Mouse (Mus musculus) thymus, postnatal 14 days (tissue): Measurements from ENCODE around the gene Pgm1.

Experiments used
- DNase-seq: peaks from one replicate; pipeline ENCODE4 v3.0.0; 2021

Pgm1 gene

DNA sequence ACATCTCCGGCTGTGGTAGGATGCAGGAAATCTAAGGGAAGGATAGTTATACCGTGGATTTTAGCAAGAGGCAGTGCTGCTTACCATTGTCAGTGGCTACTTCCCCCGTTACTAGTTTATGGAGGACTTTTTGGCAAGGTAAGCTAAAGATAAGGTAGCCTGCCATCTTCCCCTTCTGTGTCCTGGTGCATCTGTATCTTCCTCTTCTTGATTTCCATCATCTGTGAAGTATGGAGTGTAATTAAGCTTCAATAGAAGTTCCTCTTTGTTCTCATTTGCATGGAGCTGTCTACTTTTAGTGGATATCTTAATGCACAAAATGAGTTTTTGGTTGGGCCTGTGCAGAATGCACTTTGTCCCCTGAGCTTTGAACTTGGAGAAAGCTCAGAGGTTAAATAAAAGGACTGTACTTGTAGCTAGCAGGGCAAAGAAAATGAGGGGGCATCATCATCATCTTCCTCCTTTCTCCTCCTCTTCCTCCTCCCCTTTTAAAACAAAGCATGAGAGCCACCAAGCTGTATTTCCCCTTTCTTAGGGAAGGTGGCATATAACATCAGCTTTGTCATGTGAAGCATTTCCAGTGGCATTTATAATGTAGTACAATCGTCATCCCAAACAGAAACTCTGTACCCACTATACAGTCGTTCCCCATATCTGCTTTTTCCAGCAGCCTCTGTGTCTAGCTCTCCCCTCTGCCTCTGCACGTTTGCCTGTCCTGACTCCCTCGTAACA is 29.0 kb downstream of the Pgm1 start:
- no peak for DNase-seq

DNA sequence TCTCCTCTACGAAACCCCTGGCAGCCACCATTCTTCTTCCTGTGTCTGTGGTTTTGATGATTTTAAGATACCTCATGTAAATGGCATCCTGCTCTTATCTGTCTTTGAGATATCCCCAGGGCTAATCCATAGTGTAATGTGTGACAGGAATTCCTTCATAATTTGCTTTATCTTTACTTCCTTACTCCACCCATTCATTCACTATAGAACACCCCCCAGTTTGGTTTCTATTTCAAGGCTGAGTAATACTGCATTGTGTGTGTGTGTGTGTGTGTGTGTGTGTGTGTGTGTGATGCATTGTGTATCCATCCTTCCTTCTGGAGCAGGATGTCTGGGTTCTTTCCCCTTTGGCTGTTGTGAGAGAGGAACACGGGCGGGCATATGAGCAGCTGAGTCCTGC is 30.1 kb downstream of the Pgm1 start:
- no peak for DNase-seq

DNA sequence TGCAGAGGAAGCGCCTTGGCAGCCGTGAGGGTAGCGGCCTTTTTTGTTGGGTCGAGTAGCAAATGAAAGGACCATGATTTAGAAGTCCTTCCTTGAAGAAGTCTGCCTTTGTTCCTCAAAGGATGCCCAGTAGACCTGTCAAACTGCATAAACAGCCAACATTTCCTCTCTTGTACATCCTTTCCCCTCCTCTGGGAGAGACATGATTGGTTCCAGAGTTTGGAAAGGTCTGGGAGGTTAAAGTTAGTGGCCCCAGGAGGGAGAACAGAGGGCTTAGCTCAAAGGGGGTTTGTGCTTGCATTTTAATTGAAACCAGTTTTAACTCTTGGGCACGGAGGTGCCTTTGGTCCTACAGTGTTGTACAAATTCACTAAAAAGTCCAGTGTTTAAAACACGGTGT is 37.3 kb downstream of the Pgm1 start:
- DNase-seq = no peak

DNA sequence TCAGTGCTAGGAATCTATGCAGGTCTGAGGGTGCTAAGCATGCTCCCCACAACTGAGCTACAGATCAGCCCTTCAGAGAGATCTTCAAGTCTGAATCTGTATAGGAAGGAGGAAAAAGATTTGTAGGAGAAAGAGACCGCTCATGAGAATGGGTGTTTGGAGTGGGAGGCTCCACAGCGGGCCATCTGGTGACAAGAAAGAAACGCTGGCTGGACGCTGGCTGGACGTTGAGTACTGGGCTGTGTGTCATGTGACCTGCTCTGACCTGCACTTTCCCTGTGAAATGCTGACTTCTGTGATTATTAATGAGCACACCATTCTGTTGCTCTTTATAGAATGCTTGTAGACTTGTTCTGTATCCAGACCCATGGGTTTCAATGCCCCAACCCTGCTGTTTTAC is 40.1 kb downstream of the Pgm1 start:
- DNase-seq = no peak

DNA sequence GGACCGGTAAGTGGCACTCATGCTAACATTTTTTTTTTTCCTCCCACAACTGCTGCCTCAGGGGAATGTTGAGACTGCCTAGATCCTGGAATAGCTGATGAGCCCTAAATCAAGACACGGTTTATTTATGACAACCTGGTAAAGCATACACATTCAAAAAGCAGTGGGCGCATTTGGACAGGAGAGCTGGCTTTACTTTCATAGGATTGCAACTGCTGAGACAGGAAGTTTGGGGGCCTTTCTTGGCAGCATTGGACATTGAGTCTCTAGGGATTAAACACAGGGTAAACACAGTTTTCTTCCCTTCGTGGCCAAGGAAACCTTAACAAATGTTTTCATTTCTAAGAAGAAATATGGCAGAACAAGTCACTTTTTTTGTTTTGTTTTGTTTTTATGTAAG is 40.9 kb downstream of the Pgm1 start:
- no peak for DNase-seq

DNA sequence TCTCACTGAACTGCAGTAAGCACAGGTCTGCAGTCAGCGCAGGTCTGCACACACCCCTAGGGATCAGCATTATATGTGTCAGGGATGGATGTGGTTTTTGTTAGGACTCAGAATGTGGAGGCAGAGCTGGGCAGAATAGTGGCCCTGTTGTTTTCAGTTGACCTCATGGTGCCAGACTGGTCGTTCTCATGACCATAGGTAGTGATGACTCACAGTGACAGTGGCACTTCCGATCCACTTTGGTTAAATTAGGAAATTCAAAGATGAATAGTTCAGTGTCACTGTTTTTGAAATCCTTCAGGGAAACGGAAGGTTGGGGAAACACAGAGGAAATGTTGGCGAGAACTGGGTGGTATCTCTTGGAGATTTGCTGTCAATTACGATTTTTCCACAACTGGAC is 43.7 kb downstream of the Pgm1 start:
- DNase-seq = no peak

DNA sequence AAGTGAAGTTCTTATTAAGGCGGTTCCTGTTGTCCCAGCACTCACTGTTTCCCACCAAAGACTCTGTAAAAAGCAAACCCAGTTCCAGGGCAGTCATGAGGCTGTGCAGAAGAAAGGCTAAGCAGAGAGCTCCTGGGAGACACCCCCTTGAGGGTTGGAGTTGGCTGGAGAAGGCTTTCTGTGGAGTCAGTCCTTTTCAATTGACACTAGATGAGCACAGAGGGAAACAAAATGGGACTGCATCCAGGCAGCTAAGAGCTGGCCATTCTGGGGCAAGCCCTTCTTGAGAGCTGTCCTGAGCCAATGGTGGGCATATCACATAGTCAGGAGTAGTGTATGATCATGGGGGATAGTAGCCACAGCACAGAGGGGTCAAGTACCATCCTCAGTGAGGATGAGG is 44.7 kb downstream of the Pgm1 start:
- DNase-seq = no peak

DNA sequence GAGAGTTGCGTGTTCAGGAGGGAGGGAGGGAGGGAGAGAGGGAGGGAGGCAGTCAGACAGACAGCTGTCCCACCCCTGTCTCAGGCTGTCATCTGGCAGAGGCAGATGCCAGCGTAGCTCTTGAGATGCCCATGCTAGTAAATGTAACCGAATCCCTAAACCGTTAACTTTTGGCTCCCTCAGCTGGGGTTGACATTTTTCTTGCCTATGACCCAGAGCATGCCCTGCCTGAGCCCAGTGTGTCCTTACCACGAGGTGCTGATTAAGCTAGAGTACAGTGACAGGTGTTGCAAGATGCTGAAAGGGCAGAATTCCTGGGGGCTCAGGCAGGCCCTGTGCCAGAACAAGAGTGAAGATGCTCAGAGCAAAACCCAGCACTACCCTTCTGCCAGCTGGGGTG is 45.2 kb downstream of the Pgm1 start:
- DNase-seq = no peak

DNA sequence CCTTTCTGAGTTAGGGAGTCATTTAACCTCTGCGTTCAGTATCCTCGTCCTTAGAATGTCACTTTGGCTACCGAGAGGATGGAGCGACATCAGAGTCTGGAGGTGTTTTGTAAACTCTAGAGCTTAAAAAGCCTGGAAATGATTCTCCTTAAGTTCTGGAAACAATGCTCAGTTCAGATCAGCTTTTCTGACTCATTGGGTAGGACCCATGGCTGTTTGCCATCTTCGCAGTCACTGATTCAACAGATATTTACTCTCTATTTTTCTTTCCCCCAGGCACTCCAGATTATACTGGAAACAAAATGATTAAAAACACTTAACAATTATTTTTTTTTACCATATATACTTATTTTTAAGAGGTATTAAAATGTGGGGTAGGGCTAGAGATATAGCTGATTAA is 50.1 kb downstream of the Pgm1 start:
- DNase-seq = no peak

DNA sequence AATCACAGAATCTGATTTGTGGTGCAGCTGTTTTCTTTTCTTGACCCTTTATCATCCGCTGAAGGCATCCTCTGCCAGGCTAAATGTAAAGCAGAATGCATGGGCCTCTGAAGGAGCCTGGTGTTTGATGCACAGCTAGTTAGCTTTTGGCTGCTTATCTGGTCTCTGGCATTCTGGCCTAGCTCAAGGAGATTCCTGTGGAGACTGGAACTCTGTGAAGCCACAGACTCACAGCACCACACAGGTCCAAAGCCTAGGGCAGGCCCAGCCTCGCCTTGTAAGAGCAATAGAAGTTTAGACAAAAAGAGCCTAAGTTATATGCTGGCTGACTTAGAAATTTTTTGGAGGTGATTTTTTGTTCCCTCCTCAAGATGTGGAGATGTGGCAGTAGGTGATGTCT is 52.0 kb downstream of the Pgm1 start:
- no peak for DNase-seq

DNA sequence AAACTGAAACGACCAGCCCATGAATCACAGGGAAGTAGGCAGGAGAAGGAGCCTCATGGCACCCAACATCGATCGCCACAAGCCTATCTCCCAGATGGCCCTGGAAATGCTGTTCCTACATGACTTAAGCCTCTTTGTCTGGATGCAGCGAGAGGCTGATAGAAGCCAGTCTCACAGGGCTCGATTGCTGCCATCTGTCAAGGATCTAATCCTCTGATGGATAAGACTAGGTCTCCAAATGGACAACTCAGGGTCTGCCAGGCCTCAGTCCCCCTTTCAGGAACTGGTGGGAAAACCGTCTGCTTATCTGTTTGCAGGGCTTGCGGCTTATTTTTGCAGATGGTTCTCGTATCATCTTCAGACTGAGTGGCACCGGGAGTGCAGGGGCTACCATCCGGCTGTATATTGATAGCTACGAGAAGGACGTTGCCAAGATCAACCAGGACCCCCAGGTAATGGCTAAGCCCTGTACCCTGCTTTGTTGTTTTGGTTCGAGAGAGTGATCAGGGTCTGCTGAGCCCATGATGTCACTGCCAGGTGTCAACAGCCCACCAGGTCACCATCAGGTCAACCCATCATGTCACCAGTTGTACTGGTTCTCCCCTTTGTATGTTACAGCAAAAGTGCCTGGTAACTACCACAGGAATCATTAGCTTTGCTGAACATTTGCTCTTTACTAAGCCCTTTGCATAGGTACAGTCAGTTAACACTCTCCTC is 54.6 kb downstream of the Pgm1 start:
- DNase-seq = no peak

DNA sequence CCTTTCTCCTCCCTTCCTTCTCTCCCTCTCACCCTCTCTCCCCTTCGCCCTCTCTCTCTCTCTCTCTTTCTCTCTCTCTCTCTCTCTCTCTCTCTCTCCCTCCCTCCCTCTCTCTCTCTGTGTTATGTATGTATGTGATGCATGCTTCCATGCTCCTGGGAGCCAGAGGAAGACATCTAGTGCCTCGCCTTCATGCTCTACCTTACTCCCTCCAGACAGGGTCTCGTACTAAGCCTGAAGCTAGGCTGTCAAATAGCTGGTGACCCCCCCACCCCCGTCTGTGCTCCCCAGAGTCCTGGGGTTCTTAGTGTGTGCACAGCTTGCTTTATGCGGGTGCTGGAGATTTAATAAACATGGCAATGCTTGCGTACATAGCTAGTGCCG is 55.1 kb downstream of the Pgm1 start:
- no peak for DNase-seq

DNA sequence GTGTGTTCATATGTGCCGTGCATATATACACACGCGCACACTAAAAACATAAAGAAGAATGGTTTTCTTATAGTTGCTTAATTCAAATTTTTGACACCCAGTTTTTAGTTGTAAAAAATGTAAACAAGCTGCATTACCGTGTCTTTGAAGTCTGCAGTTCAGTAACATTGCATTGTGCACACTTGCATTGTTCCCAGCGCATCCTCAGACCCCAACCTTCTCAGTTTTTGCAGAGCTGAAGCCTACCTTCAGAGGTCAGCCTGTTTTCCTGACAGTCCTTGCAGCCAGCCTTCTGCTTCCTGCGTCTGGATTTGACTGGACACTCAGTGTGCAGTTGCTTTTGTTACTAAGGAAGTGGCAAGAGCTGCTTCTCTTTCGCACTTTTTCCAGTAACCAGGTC is 55.9 kb downstream of the Pgm1 start:
- DNase-seq = no peak

DNA sequence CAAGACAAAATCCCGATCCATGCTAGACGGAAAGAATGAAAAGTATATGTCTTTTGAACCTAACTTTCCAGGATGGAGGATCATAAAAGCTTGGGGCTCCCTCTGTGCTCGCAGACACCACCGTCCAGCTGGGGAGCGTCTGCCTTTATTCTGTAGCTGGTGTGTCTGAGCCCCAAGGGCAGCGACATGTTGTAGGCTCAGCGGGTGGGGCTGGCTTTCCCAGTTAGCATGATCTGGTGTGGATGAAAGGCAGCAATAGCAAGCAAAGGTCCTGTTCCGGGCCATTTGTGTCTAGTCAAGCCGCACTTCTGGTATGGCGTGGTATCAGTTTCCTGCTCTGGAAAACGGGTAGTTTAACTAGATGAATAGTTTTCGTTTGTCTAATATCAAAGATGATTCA is 56.4 kb downstream of the Pgm1 start:
- DNase-seq = no peak

DNA sequence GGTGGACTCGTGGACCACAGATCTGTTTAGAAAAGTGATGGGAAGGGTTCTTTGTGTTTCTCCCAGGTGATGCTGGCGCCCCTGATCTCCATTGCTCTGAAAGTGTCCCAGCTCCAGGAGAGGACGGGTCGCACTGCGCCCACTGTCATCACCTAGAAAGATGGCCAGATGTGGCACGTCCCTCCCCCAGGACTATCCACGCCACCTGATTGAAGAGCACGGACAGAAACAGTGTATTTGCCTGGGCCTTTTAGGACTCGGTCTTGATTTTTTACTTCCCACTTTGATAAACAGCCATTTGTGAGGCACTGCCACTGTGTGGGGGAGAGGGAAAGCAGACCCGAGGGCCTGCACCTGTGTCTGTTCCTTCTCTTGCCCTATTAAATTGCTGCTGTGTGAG is 57.4 kb downstream of the Pgm1 start:
- no peak for DNase-seq

DNA sequence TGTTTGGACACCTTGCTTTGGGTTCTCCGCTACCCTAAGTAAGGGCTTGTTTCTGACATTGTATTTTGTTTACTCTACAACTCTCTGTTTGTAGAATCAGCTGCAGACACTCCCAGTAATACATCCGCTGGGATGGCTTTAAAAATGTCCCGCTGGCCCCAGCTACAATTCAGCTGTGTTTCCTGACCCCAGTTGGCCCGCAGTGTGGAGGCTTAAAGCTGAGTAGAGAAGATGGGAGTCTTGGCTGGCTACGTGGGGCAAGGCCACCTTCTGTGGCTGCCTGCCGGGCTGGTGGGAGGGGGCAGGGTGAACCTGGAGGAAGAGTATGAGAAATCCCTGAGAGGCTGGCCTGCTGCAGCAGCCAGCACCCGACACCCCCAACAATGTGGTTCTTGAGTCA is 59.6 kb downstream of the Pgm1 start:
- DNase-seq = no peak

DNA sequence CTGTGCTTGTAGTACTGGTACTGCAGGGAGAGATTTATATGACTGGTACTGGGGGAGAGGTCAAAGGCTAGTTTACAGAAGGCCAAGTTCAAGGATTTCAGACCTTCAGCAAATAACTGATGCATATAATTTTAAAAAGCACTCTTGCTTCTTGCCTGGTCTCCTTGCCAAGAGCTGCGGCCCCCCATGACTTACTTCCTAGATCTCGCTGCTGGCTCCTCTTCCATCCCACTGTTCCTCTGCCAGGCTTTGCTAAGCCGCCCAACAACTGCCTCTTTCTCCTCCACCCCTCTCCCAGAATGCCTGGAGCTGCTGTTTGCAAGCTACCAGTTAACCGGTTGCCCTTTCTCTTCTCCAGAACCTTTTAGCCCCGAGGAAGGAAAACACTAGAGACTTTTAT is 71.8 kb downstream of the Pgm1 start:
- no peak for DNase-seq

DNA sequence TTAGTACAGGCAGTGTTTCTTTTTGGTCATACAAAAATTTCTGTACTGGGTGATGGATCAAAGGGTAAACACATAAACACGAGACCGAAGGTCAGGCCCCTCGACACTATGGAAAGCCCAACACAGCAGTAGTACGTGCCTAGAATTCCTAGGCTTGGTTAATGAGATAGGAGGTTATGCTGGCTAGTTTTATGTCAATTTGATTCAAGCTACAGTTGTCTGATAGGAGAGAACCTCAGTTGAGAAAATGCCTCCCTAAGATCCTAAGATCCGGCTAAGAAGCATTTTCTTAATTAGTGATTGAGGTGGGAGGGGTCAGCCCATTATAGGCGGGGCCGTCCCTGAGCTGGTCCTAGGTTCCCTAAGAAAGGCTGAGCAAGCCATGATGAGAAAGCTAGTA is 72.6 kb downstream of the Pgm1 start:
- no peak for DNase-seq

DNA sequence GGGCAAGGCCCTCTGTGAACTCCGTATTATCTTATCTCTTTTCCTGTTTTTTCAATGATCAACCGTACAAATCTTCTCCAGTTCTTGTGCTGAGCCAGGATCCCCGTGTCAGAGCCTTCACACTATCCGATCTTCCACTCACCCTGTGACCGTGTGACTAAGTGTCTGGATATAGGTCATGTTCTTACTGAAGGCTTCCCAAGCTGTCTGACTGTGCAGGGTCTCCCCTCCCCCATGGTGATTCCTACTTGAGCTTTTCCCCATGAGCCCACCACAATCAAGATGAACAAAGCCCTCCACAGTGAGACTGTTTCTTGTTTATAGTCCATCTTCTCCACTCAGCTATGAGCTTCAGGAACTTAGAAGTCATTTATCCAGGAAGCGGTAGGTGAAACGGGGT is 78.5 kb downstream of the Pgm1 start:
- DNase-seq = no peak

DNA sequence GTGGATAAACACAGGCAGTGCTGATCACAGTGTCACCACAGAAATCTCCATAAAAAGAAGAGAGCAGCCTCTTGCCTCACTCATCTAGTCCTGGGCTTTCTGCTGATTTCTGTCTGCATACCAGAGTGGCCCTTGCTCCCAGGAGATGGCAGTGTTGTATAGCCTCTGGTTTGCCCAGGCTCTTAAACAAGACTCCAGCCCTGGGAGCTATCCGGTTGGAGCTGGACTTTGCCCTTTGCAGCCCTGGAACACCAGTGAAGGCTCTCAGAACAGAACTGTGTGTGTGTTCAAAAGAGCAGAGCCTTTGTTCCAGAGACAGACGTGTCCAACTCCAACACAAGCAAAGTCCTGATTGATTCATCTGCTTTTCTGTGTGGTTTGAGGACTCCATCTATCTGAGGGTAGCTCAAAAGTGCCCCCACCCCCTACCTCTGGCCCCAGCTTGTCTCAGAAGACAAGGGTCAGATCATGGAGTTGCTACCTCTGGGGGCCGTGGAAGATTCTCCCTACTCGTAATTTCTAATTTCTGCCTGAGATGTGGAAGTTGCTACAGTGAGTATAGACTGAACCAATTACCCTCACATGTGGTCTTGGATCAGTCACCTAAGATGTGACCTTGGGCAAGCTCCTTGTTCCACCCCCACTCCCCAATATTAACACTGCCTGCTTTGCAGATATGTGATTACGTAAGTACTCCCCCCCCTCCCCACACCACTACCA is 79.3 kb downstream of the Pgm1 start:
- DNase-seq = no peak

DNA sequence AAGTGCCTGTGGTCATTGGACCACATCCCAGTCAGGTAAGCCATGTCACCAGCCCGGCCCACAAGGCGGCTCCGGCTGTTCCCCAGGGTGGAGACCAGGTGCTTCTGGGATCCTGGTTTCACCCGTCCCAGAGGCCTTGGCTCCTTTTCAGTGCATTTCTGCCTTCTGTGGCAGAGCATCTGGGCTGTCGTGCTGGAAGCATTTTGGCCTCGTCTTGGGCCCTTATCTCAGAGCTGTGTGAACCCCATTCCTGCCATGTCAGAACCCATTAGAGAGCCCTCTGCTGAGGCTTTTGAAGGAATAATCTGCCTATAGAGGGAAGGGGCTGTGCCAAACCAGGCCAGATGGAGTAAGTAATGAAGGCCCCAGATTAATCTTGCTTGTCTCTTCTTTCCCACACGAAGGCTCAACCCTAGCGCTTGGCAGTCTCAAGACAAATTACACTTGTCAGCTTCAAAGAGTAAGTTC is 80.0 kb downstream of the Pgm1 start:
- no peak for DNase-seq

DNA sequence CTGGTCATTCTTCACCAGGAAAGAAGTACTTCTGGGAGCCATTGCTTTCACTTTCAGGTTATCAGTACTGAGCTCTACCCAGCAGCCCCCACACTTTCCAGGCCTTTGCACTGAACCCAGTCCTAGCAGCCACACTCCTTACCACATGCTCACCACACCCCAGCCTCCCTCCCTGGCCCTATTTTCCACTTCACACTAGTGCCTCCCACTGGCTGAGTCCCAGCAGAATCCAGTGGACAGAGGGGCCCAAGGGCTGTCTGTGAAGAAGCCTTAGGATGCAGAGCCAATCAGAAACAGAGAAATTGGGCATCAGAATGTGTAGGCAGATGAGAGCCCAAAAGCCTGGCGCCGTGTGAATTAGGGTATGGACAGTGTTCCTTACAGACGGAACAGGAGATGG is 81.7 kb downstream of the Pgm1 start:
- no peak for DNase-seq

DNA sequence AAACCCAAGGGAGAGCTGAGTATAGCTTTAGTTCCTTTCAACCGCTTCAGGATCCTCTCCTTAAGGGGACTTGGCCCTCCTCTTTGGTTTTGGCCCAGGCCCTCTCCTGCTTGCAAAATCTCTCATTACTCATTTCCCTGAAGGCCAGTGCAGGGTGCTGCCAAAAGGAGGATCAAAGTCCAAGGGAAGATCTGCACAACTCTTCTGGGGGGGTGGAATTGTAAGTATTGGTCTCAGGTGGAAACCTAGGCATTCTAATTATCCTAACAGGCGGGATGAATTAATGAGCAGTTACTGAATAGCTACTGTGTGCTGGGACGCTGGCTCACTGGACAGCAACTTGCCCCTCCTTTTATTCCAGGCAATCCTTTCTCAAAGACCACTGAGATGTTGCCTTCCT is 82.3 kb downstream of the Pgm1 start:
- no peak for DNase-seq

DNA sequence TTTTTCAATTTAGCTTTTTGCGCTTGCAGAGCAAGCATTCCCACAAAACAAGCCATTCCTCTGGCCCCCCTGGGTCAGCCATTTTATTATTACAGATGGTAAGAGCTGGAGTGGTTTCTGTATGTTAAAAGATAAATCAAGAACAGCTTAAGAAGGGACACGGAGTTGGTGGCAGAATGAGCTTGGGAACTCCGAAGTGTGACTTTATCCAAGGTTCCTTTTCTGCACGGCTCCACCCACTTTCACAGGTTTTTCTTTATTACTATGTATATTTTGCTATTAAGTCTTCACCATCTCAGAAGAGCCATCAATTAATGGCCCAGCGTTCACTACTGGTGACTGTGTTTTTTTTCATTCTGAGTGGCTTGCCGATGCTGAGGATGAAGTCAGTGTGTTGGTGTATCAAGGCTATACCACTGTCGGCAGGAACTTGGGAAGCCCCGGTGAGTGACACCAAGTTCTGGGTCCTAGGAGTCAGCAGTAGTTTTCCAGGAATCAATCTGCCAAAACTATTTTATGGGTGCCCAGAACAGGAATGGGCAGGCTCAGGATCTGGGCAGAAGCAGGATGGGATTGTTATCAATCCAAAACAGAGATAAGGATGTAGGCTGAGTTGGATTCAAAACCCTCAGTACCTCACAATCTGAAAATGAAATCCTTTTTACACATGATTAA is 83.3 kb downstream of the Pgm1 start:
- no peak for DNase-seq
